Mouse (Mus musculus) G1E (cell line): Measurements from ENCODE around the gene Abhd4.

Experiments
- CTCF ChIP-seq: IDR thresholded peaks from 2 replicates; pipeline ENCODE4 v1.5.1; 2012; ENCODE audit warnings: low read depth, low read length, inconsistent platforms, mixed read lengths
- GATA1 ChIP-seq: IDR thresholded peaks from 2 replicates; pipeline ENCODE4 v1.6.1; 2012; ENCODE audit warnings: borderline replicate concordance, low read length, inconsistent platforms, mixed read lengths
- GATA2 ChIP-seq: IDR thresholded peaks from 2 replicates; pipeline ENCODE4 v1.6.1; 2012; ENCODE audit warnings: low read depth, low read length, inconsistent platforms, borderline replicate concordance
- POLR2AphosphoS5 ChIP-seq: IDR thresholded peaks from 2 replicates; pipeline ENCODE4 v1.6.1; 2012; ENCODE audit warnings: low read depth, low read length, inconsistent platforms; ENCODE audit not compliant: insufficient replicate concordance

DNA sequence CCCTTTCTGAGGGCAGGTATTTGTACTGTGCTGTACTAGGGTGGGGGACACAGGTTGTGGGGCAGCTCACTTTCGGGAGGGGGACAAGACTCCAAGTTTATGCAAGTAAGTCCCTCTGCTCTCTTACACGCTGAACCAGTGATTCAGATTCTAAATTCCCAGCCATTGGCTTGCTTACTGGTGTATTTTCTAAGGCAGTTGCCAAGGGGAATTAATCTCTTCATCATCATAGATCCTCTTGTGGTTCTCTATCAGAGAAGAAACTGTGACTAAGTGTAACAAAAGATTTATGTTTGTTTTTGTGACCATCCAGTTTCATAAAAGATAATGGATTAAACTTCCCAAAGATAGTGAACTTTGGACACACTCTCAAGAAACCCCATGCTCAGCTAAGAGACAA is 40.3 kb upstream of the Abhd4 start:
- TF ChIP-seq GATA2, result no peak
- TF ChIP-seq CTCF, result no peak
- TF ChIP-seq POLR2AphosphoS5, result no peak
- no peak for TF ChIP-seq GATA1
